Comparison of ENCODE assay signal across 19 mouse cellular contexts in genomic region chr4:140620496-140620895, GRCm38 (mm10). TPM values are rescaled to one million over a fixed set of nuclear protein-coding genes. Genes with fewer than 3 reads are reported as not detected.
A peak's percentile ranks its signal among the peaks of the same experiment; 100 is the strongest.
DNase-seq lines count a peak whose midpoint lies in the region; ATAC-seq and TF ChIP-seq lines count a peak whose summit lies in the region.
"Had no signal": no experiment of that assay in that cellular context is flagged by ENCODE, and none has a peak within 500 bp of the region (broad histone marks: within the 10 kb centered on the region; RNA-seq: fewer than 3 reads in every experiment).

No protein-coding gene starts in this region.

- peak overlapping the region; percentile 42; the same call in 1 of the 2 replicates for H3K27ac ChIP-seq in heart, embryonic 10.5 days
- no peak overlapping the region for H3K27ac ChIP-seq in heart, adult 2 months
- peak overlapping the region; percentile 34; the same call in 1 of the 2 replicates for H3K27ac ChIP-seq in midbrain, embryonic 10.5 days (replicated peaks)
- H3K27ac ChIP-seq in midbrain, embryonic 11.5 days (ENCODE audit: low read depth, low read length), result no peak overlapping the region
- H3K27ac ChIP-seq: embryonic facial prominence, embryonic 12.5 days; limb, embryonic 15.5 days; macrophage had no signal

- 73% methylated on average over 5 of the region's 5 CpGs for WGBS in heart, embryonic 10.5 days
- 69% methylated on average over 5 of the region's 5 CpGs for WGBS in heart, adult 2 months
- WGBS in midbrain, embryonic 10.5 days, result 80% methylated on average over 5 of the region's 5 CpGs
- 76% methylated on average over 5 of the region's 5 CpGs for WGBS in midbrain, embryonic 11.5 days

- 0 out of 2 replicates have a peak, but pooled peaks cover under 1% of the 10 kb centered on the region for H3K36me3 ChIP-seq in heart, embryonic 10.5 days
- H3K36me3 ChIP-seq in heart, adult 2 months (ENCODE audit: control insufficient read depth, insufficient read depth, low read length), result no peaks in the 10 kb centered on the region
- peaks cover 23% of the 10 kb centered on the region for H3K36me3 ChIP-seq in midbrain, embryonic 10.5 days
- peaks cover 4% of the 10 kb centered on the region; the same call in 1 of the 2 replicates for H3K36me3 ChIP-seq in midbrain, embryonic 11.5 days (ENCODE audit: control insufficient read depth, insufficient read depth, low read length)
- H3K36me3 ChIP-seq: limb, embryonic 15.5 days had no signal

- no peaks in the 10 kb centered on the region for H3K27me3 ChIP-seq in heart, embryonic 10.5 days (ENCODE audit: insufficient read depth, poor library complexity, severe bottlenecking)
- no peaks in the 10 kb centered on the region for H3K27me3 ChIP-seq in heart, adult 2 months (ENCODE audit: control insufficient read depth, insufficient read depth, low read length)
- no peaks in the 10 kb centered on the region for H3K27me3 ChIP-seq in midbrain, embryonic 10.5 days (ENCODE audit: low read depth, poor library complexity, severe bottlenecking)
- H3K27me3 ChIP-seq in midbrain, embryonic 11.5 days (ENCODE audit: control insufficient read depth, insufficient read depth, low read length), result no peaks in the 10 kb centered on the region
- H3K27me3 ChIP-seq: embryonic facial prominence, embryonic 12.5 days; limb, embryonic 15.5 days; Patski had no signal

- no peak overlapping the region for H3K4me2 ChIP-seq in midbrain, embryonic 11.5 days
- H3K4me2 ChIP-seq: embryonic facial prominence, embryonic 12.5 days; limb, embryonic 15.5 days had no signal

- no peak overlapping the region for H3K4me3 ChIP-seq in heart, embryonic 10.5 days
- no peak overlapping the region for H3K4me3 ChIP-seq in heart, adult 2 months
- no peak overlapping the region for H3K4me3 ChIP-seq in midbrain, embryonic 10.5 days
- H3K4me3 ChIP-seq in midbrain, embryonic 11.5 days (ENCODE audit: low read depth, low read length), result no peak overlapping the region
- H3K4me3 ChIP-seq: embryonic facial prominence, embryonic 12.5 days; limb, embryonic 15.5 days had no signal

- no peak for TF ChIP-seq POLR2A in heart, adult 2 months (IDR thresholded peaks at IDR 0.05; ENCODE audit: insufficient read depth, low read depth, low read length)

- H3K4me1 ChIP-seq in heart, embryonic 10.5 days, result peaks cover 74% of the 10 kb centered on the region
- H3K4me1 ChIP-seq in heart, adult 2 months (ENCODE audit: control insufficient read depth, insufficient read depth, low read length), result peaks cover 21% of the 10 kb centered on the region
- peaks cover 74% of the 10 kb centered on the region for H3K4me1 ChIP-seq in midbrain, embryonic 10.5 days
- peaks cover 27% of the 10 kb centered on the region for H3K4me1 ChIP-seq in midbrain, embryonic 11.5 days (ENCODE audit: control insufficient read depth, insufficient read depth, low read length)

- no peak for DNase-seq in heart, embryonic 10.5 days (ENCODE audit: low spot score)
- no peak for DNase-seq in heart, adult 2 months
- DNase-seq in midbrain, embryonic 10.5 days (ENCODE audit: low spot score), result no peak
- DNase-seq in midbrain, embryonic 11.5 days (ENCODE audit: low spot score, missing footprints), result no peak
- peak; percentile 75 to 87 for DNase-seq in kidney, postnatal 25 days
- DNase-seq in yolk sac, embryonic 10.5 days (ENCODE audit: low spot score), result peak; percentile 87
- no peak for DNase-seq in layer of hippocampus, adult 8-10 months (ENCODE audit: low spot score in 2 of 2)
- DNase-seq in lung, postnatal 25 days (ENCODE audit: low spot score), result no peak
- DNase-seq: cerebellum, adult 11 months; cerebellum, postnatal 36 days; heart, adult 11 months; right cerebral cortex, postnatal 25 days; thymus, postnatal 36 days had no signal

- H3K9ac ChIP-seq in heart, adult 2 months (ENCODE audit: low read depth, low read length), result no peak overlapping the region
- H3K9ac ChIP-seq in midbrain, embryonic 11.5 days (ENCODE audit: low read length), result no peak overlapping the region
- H3K9ac ChIP-seq: embryonic facial prominence, embryonic 12.5 days; limb, embryonic 15.5 days had no signal

- TF ChIP-seq EP300 in heart, adult 2 months (IDR thresholded peaks at IDR 0.05; ENCODE audit: insufficient read depth, low read depth, low read length), result no peak

- intact Hi-C loops in heart, adult 2 months (cut with DNase I), result loop anchor here (5.0 kb wide), 1 partner anchor 63 kb away; no protein-coding TSS in a partner anchor

- H3K79me2 ChIP-seq in heart, adult 2 months (replicated peaks; ENCODE audit: control insufficient read depth, insufficient read depth, low read length), result no peaks in the 10 kb centered on the region

- no peak for TF ChIP-seq CTCF in heart, adult 2 months (IDR thresholded peaks at IDR 0.05)

- no peak for ATAC-seq in midbrain, embryonic 11.5 days (ENCODE audit: low FRiP score)
- ATAC-seq: hindbrain, embryonic 16.5 days; midbrain, embryonic 16.5 days; Patski had no signal

- H3K9me3 ChIP-seq in heart, embryonic 10.5 days, result no peaks in the 10 kb centered on the region
- no peaks in the 10 kb centered on the region for H3K9me3 ChIP-seq in midbrain, embryonic 10.5 days (replicated peaks)
- no peaks in the 10 kb centered on the region for H3K9me3 ChIP-seq in midbrain, embryonic 11.5 days (ENCODE audit: control insufficient read depth, low read length)
- H3K9me3 ChIP-seq: embryonic facial prominence, embryonic 12.5 days; limb, embryonic 15.5 days had no signal

RNA-seq across cellular contexts. Expression of gene Arhgef10l, which starts 45.3 kb away (rescaled TPM):
- polyA plus RNA-seq in heart, embryonic 10.5 days (2016; fragmentation: Nextera tagmentation; extraction: Ambion mirVana), result 13.3 and 14.9 TPM in 2 replicates
- 10 to 100 TPM; 61.0 to 74.4 TPM for total RNA-seq in heart, adult 2 months (2021)
- polyA plus RNA-seq in heart, adult 2 months (2012; rRNA removed), result 54.7 and 75.6 TPM in 2 replicates
- polyA plus RNA-seq in midbrain, embryonic 10.5 days (2016; fragmentation: Nextera tagmentation; extraction: Ambion mirVana), result 25.1 and 32.4 TPM in 2 replicates
- polyA plus RNA-seq in midbrain, embryonic 11.5 days (2014; fragmentation: Nextera tagmentation; extraction: Ambion mirVana), result 17.6 and 18.5 TPM in 2 replicates
- total RNA-seq in layer of hippocampus, adult 8-10 months (2022), result 10 to 100 TPM; 44.6 to 55.8 (median 46.7) TPM

Comparison
In these comparisons a context has a peak if more than half of its experiments do, and no peak if none do; other contexts are left out.
1. H3K27ac ChIP-seq: peak in heart, embryonic 10.5 days (single experiment) and midbrain, embryonic 10.5 days (single experiment); none in heart, adult 2 months (single experiment) and midbrain, embryonic 11.5 days (single experiment).
2. DNase-seq: peak in kidney, postnatal 25 days (2 of 2) and yolk sac, embryonic 10.5 days (single experiment); none in heart, embryonic 10.5 days (single experiment), heart, adult 2 months (0 of 2), midbrain, embryonic 10.5 days (single experiment), midbrain, embryonic 11.5 days (single experiment), layer of hippocampus, adult 8-10 months (0 of 2) and lung, postnatal 25 days (single experiment).